Mouse (Mus musculus): ENCODE measurements at regions not wholly inside any gene's neighbourhood (a gene's known extent, or its start where the extent isn't known, plus 50 kb on each side); places are given as distances from the start of the nearest gene placed in this dataset.

DNA sequence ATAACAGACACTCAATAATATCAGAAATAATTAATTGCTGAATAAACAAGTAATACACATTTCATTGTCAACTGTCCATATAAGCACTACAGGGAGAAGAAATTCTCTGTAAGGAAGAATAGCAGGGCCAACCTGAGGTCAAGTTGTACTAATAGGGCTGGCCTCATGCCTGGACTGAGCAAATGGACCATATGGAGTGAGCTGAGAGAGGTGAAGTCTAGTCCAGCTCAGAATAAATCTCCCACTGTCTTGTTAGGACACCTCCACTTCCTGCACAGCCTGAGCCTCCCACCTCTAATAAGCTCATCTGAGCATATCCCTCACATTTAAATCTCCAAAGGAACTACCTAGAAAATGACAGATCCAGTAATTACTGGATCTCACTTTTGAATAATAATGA is 354.2 kb downstream of the Basp1 start:
- TF ChIP-seq CTCF (IDR thresholded peaks at IDR 0.05; ENCODE audit: low read depth) (no peak), EP300 (IDR thresholded peaks at IDR 0.05; ENCODE audit: low read depth) (no peak)
